Mouse (Mus musculus): ENCODE measurements around the gene Trabd2b. TPM values are rescaled to one million over a fixed set of nuclear protein-coding genes. Genes with fewer than 3 reads are reported as not detected.

Gene Trabd2b
- polyA plus RNA-seq, 1 experiment from 2014 or later = 2.0 TPM

DNA sequence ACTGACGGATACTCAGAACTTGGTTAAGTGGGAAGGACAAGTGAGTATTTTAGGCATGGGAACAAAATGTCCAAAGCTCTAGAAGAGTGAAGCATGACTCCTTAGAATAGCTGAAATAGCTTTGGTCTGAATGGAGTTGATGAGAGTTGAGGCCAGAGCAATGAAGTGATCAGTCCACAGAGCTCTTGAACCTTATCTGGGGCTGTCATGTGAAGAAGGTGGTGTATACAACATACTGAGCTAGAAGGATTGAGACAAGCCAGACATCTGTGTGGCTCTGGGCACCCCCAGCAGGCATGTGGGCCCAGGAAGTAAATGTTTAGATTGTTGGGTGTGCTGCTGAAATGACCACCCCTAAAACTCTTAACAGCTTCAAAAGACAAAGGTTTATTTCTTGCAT lies 94.5 kb downstream of the Trabd2b start:
- no peak for DNase-seq (ENCODE audit: low spot score)
- 88% methylated on average over 1 of the region's 1 CpGs for WGBS
- no peaks in the 10 kb centered on the region for H3K27me3 ChIP-seq (ENCODE audit: control insufficient read depth, insufficient read depth, low read length)
- no peaks in the 10 kb centered on the region for H3K9me3 ChIP-seq (ENCODE audit: control insufficient read depth, low read length)
- no peak overlapping the region for H3K9ac ChIP-seq (ENCODE audit: low read length)
- ATAC-seq (ENCODE audit: insufficient read depth, low FRiP score, low TSS enrichment) = no peak
- no peak overlapping the region for H3K4me3 ChIP-seq (ENCODE audit: low read depth, low read length)
- no peak overlapping the region for H3K27ac ChIP-seq (ENCODE audit: low read depth, low read length)
- H3K4me2 ChIP-seq (ENCODE audit: low read depth) = no peak overlapping the region
- peaks cover 8% of the 10 kb centered on the region; the same call in 1 of the 2 replicates for H3K4me1 ChIP-seq (ENCODE audit: control insufficient read depth, insufficient read depth, low read length)
- no peaks in the 10 kb centered on the region for H3K36me3 ChIP-seq (ENCODE audit: control insufficient read depth, insufficient read depth, low read length)

DNA sequence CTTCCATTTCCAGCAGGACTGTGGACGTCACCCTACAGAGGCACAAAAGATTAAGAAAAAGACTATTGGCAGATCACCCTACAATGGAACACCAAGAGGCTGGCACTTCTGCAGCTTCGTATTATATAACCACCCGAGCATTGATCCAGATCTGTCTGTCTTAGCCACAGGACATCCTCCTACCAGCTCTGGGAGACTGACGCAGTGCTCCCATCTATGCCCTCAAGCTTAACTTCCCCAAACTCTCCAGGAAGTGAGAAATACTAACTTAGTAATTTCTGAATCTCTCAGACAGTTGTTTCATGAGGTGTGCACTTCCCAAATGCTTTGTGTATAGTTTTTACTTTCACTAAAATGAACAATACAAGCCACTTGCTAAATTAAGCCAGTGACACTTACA lies 95.1 kb downstream of the Trabd2b start:
- Histone ChIP-seq H3K36me3 (ENCODE audit: control insufficient read depth, insufficient read depth, low read length) (no peaks in the 10 kb centered on the region), H3K9ac (ENCODE audit: low read length) (no peak overlapping the region), H3K27ac (ENCODE audit: low read depth, low read length) (no peak overlapping the region), H3K9me3 (ENCODE audit: control insufficient read depth, low read length) (no peaks in the 10 kb centered on the region), H3K4me1 (ENCODE audit: control insufficient read depth, insufficient read depth, low read length) (peaks cover 3% of the 10 kb centered on the region; the same call in 1 of the 2 replicates), H3K4me2 (ENCODE audit: low read depth) (no peak overlapping the region), H3K4me3 (ENCODE audit: low read depth, low read length) (no peak overlapping the region), H3K27me3 (ENCODE audit: control insufficient read depth, insufficient read depth, low read length) (no peaks in the 10 kb centered on the region)
- WGBS = 89% methylated on average over 4 of the region's 4 CpGs
- no peak for DNase-seq (ENCODE audit: low spot score)
- no peak for ATAC-seq (ENCODE audit: insufficient read depth, low FRiP score, low TSS enrichment)

DNA sequence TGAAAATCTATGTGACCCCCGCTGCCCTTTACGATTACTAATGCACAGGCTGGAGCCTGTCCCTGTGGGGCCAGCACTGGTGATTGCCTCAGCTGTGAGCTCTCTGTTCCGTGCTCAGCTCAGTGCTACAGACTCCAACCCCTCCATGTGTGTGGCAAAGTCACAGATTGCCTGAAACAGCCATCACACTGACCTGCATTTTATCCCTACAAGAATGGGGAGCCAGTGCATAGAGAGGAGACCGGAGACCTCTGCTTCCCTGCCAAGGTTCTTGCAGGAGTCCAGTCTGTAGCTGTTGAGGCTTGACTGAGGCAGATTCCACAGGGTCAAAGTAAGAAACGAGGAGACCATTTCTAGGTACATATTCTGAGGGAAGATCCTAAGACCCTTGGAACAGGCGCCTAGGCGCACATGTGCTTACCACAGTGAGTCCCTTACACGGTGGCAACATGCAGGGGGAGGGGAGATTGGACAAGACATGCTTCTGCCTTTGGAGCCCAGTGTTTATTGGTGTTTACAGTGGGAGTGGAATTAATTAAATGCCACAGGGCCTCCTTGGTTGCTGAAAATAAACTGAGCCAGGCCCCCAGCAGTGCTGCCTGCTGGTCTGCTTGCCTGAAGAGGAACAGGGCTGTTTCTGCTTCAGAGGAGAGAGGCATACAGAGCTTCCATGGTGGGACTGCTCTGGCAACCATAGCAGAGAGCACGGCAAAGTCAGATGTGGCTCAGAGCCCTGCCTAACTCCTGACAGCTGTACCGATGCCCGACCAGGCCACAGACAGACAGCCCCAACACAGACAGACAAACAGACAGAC lies 97.9 kb downstream of the Trabd2b start:
- H3K36me3 ChIP-seq (ENCODE audit: control insufficient read depth, insufficient read depth, low read length) = no peaks in the 10 kb centered on the region
- H3K4me3 ChIP-seq (ENCODE audit: low read depth, low read length) = no peak overlapping the region
- H3K9ac ChIP-seq (ENCODE audit: low read length) = no peak overlapping the region
- no peak overlapping the region for H3K4me2 ChIP-seq (ENCODE audit: low read depth)
- no peaks in the 10 kb centered on the region for H3K27me3 ChIP-seq (ENCODE audit: control insufficient read depth, insufficient read depth, low read length)
- no peaks in the 10 kb centered on the region for H3K9me3 ChIP-seq (ENCODE audit: control insufficient read depth, low read length)
- 72% methylated on average over 11 of the region's 11 CpGs for WGBS
- H3K27ac ChIP-seq (ENCODE audit: low read depth, low read length) = no peak overlapping the region
- H3K4me1 ChIP-seq (ENCODE audit: control insufficient read depth, insufficient read depth, low read length) = no peaks in the 10 kb centered on the region
- ATAC-seq (ENCODE audit: insufficient read depth, low FRiP score, low TSS enrichment) (no peak), DNase-seq (ENCODE audit: low spot score) (no peak)

DNA sequence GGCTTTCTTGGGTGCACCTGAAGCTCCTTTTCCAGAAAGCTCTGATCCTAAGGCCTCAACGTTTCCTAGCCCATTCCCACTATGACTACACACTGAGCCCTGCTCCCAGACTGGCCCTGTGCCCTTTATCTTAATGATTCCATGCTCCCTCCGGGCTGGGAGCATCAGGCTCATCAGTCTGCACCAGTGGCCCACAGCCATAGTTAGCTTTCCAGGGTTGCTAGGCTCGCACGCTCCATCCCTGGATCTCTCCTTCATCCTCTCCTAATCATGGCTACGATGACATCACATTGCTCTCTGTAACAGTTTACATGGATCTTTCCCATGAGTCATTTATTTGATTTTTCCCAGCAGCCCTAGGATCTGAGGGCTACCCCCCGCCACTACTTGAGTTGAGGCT lies 103.1 kb downstream of the Trabd2b start:
- no peaks in the 10 kb centered on the region for H3K9me3 ChIP-seq (ENCODE audit: control insufficient read depth, low read length)
- H3K4me2 ChIP-seq (ENCODE audit: low read depth) = no peak overlapping the region
- H3K9ac ChIP-seq (ENCODE audit: low read length) = no peak overlapping the region
- WGBS = 89% methylated on average over 6 of the region's 6 CpGs
- DNase-seq (ENCODE audit: low spot score) = no peak
- no peak overlapping the region for H3K27ac ChIP-seq (ENCODE audit: low read depth, low read length)
- no peaks in the 10 kb centered on the region for H3K27me3 ChIP-seq (ENCODE audit: control insufficient read depth, insufficient read depth, low read length)
- no peaks in the 10 kb centered on the region for H3K4me1 ChIP-seq (ENCODE audit: control insufficient read depth, insufficient read depth, low read length)
- no peak for ATAC-seq (ENCODE audit: insufficient read depth, low FRiP score, low TSS enrichment)
- H3K36me3 ChIP-seq (ENCODE audit: control insufficient read depth, insufficient read depth, low read length) = no peaks in the 10 kb centered on the region
- H3K4me3 ChIP-seq (ENCODE audit: low read depth, low read length) = no peak overlapping the region

DNA sequence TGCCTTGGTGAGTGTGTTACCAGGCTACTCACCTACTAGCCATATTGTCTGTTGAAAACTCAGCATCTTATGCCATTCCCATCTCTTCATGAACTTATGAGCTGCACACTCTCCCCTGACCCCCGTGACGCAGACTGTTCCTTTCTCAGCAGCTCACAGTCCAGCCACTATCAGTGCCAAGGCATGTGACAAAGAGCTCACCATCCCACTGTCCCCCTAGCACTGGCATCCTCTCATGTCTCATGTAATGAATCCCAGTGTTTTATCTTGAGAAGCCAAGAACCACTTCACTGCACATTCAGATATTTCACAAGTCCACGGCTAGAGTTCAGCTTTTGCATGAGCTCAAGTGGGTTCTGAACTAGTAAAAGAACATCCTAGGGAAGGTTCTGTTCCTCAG lies 105.1 kb downstream of the Trabd2b start:
- Histone ChIP-seq H3K4me1 (ENCODE audit: control insufficient read depth, insufficient read depth, low read length) (no peaks in the 10 kb centered on the region), H3K9ac (ENCODE audit: low read length) (no peak overlapping the region), H3K4me2 (ENCODE audit: low read depth) (no peak overlapping the region), H3K27ac (ENCODE audit: low read depth, low read length) (no peak overlapping the region), H3K27me3 (ENCODE audit: control insufficient read depth, insufficient read depth, low read length) (no peaks in the 10 kb centered on the region), H3K9me3 (ENCODE audit: control insufficient read depth, low read length) (no peaks in the 10 kb centered on the region), H3K36me3 (ENCODE audit: control insufficient read depth, insufficient read depth, low read length) (no peaks in the 10 kb centered on the region), H3K4me3 (ENCODE audit: low read depth, low read length) (no peak overlapping the region)
- ATAC-seq (ENCODE audit: insufficient read depth, low FRiP score, low TSS enrichment) (no peak), DNase-seq (ENCODE audit: low spot score) (no peak)
- WGBS = 91% methylated on average over 3 of the region's 3 CpGs

DNA sequence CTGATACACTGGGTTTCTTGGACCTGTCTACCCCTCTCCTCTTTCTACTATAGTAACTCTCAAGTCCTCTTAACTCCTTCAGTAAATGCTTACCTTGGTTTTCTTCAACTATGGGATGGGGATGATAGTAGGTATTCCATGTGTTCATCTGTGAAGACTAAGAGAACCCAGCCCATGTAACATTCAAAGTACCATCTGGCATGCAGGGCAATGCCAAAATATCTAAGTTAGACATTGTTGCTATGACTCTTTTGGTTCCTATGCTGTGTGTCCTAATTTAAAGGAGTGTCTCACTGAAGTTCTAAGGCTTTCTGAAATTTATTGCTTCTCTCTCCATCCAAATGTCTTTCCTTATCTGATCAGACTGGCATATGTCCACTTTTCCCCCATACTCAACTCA lies 106.6 kb downstream of the Trabd2b start:
- ATAC-seq (ENCODE audit: insufficient read depth, low FRiP score, low TSS enrichment) (no peak), DNase-seq (ENCODE audit: low spot score) (no peak)
- Histone ChIP-seq H3K27ac (ENCODE audit: low read depth, low read length) (no peak overlapping the region), H3K36me3 (ENCODE audit: control insufficient read depth, insufficient read depth, low read length) (no peaks in the 10 kb centered on the region), H3K4me2 (ENCODE audit: low read depth) (no peak overlapping the region), H3K27me3 (ENCODE audit: control insufficient read depth, insufficient read depth, low read length) (no peaks in the 10 kb centered on the region), H3K9ac (ENCODE audit: low read length) (no peak overlapping the region), H3K4me1 (ENCODE audit: control insufficient read depth, insufficient read depth, low read length) (no peaks in the 10 kb centered on the region), H3K4me3 (ENCODE audit: low read depth, low read length) (no peak overlapping the region), H3K9me3 (ENCODE audit: control insufficient read depth, low read length) (no peaks in the 10 kb centered on the region)

DNA sequence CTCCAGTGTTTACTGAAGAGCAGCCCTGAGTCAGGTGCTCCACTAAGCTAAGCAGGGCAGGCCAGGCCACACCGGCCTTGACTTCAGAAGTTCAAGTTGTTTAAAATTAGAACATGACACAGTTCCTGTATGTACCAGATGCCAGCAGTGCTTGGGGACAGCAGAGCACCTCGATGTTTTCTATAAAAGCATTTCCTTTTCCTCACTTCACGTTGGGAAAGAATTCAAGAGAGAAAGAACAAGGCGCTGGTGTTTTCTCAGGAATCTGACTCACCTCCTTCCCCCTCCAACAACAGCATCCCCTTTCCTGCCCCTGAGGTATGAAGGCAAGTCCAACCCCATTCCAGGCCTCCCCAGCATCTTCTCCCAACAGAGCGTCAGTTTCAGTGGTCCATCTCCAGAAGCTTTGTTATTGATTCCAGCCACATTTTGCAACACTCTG lies 108.8 kb downstream of the Trabd2b start:
- H3K4me3 ChIP-seq (ENCODE audit: low read depth, low read length) = no peak overlapping the region
- no peaks in the 10 kb centered on the region for H3K36me3 ChIP-seq (ENCODE audit: control insufficient read depth, insufficient read depth, low read length)
- H3K27me3 ChIP-seq (ENCODE audit: control insufficient read depth, insufficient read depth, low read length) = no peaks in the 10 kb centered on the region
- H3K4me1 ChIP-seq (ENCODE audit: control insufficient read depth, insufficient read depth, low read length) = no peaks in the 10 kb centered on the region
- H3K4me2 ChIP-seq (ENCODE audit: low read depth) = no peak overlapping the region
- ATAC-seq (ENCODE audit: insufficient read depth, low FRiP score, low TSS enrichment) (no peak), DNase-seq (ENCODE audit: low spot score) (no peak)
- no peak overlapping the region for H3K27ac ChIP-seq (ENCODE audit: low read depth, low read length)
- WGBS = 64% methylated on average over 5 of the region's 5 CpGs
- no peaks in the 10 kb centered on the region for H3K9me3 ChIP-seq (ENCODE audit: control insufficient read depth, low read length)
- H3K9ac ChIP-seq (ENCODE audit: low read length) = no peak overlapping the region

DNA sequence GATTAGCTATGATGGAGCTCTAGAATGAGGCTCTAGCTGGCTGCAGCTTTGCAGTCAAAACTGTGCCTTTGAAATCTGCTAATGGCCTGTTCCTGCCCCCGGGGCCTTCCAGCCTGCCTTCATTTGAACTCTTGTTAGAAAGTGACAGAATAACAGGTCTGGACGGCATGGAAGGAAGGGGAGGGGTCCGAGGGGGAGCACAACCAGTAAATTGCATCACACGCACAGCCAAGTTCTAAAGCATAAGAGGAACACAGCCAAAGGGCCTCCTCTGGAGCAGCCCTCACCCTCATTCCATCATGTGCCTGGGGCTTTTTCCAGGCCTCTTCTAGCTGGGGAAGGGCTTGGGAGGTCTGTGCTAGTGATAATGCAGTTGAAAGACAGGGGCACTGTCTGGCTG lies 110.1 kb downstream of the Trabd2b start:
- 43% methylated on average over 4 of the region's 4 CpGs for whole genome bisulfite sequencing
- H3K36me3 ChIP-seq (ENCODE audit: control insufficient read depth, insufficient read depth, low read length) = no peaks in the 10 kb centered on the region
- DNase-seq (ENCODE audit: low spot score) (no peak), ATAC-seq (ENCODE audit: insufficient read depth, low FRiP score, low TSS enrichment) (no peak)
- no peaks in the 10 kb centered on the region for H3K9me3 ChIP-seq (ENCODE audit: control insufficient read depth, low read length)
- no peak overlapping the region for H3K27ac ChIP-seq (ENCODE audit: low read depth, low read length)
- H3K9ac ChIP-seq (ENCODE audit: low read length) = no peak overlapping the region
- H3K4me3 ChIP-seq (ENCODE audit: low read depth, low read length) = no peak overlapping the region
- no peaks in the 10 kb centered on the region for H3K27me3 ChIP-seq (ENCODE audit: control insufficient read depth, insufficient read depth, low read length)
- no peak overlapping the region for H3K4me2 ChIP-seq (ENCODE audit: low read depth)
- H3K4me1 ChIP-seq (ENCODE audit: control insufficient read depth, insufficient read depth, low read length) = no peaks in the 10 kb centered on the region

DNA sequence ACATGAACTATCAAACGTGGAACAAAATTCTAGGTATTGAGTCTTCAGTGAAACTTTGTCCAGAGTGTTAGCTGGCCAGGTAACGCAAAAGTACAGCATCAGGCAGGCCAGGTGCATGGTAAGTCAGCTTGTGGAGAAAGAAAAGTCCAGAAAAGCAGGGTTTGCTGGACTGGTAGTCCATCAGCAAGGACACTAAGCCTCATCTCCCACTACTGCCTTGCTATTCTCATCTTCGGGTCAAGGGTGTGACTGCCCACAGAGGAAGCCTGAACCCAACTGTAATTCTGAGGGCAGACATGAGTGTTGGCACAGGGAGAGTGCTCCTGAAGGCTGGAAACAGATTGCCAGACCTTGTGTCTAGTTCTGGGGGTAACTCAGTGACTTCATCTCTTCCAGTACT lies 111.5 kb downstream of the Trabd2b start:
- no peak overlapping the region for H3K4me2 ChIP-seq (ENCODE audit: low read depth)
- no peaks in the 10 kb centered on the region for H3K4me1 ChIP-seq (ENCODE audit: control insufficient read depth, insufficient read depth, low read length)
- DNase-seq (ENCODE audit: low spot score) (no peak), ATAC-seq (ENCODE audit: insufficient read depth, low FRiP score, low TSS enrichment) (no peak)
- H3K9ac ChIP-seq (ENCODE audit: low read length) = no peak overlapping the region
- H3K36me3 ChIP-seq (ENCODE audit: control insufficient read depth, insufficient read depth, low read length) = no peaks in the 10 kb centered on the region
- H3K27me3 ChIP-seq (ENCODE audit: control insufficient read depth, insufficient read depth, low read length) = no peaks in the 10 kb centered on the region
- no peak overlapping the region for H3K4me3 ChIP-seq (ENCODE audit: low read depth, low read length)
- H3K27ac ChIP-seq (ENCODE audit: low read depth, low read length) = no peak overlapping the region
- no peaks in the 10 kb centered on the region for H3K9me3 ChIP-seq (ENCODE audit: control insufficient read depth, low read length)
- 79% methylated on average over 3 of the region's 3 CpGs for WGBS

All from neural tube, embryonic 11.5 days (tissue).